Mouse (Mus musculus) forebrain, embryonic 14.5 days (tissue): ENCODE results near the gene Cyb561a3. TPM values are rescaled to one million over a fixed set of nuclear protein-coding genes. Genes with fewer than 3 reads are reported as not detected.

ENCODE experiments used
- ATAC-seq: fragments of 200-750 bp; cut with Nextera tagmentation; 2 replicates; pipeline ENCODE4 v1.8.0; 2017; ENCODE audit warnings: mild to moderate bottlenecking, moderate library complexity
- DNase-seq: peaks from one replicate; pipeline ENCODE4 v3.0.0-alpha.2; 2015; ENCODE audit warnings: low spot score
- H3K27ac ChIP-seq: fragments of 300-500 bp; sonication (generic); 2 replicates; pipeline ENCODE4 v1.5.1; 2014; ENCODE audit warnings: low read depth, mild to moderate bottlenecking, control low read depth, low read length, moderate library complexity
- H3K27me3 ChIP-seq: fragments of 300-500 bp; sonication (generic); replicated peaks from 2 replicates; pipeline ENCODE4 v1.6.1; 2014; ENCODE audit warnings: low read length, control low read depth, mixed read lengths; ENCODE audit not compliant: control insufficient read depth, insufficient read depth
- H3K36me3 ChIP-seq: fragments of 300-500 bp; sonication (generic); 2 replicates; pipeline ENCODE4 v1.6.1; 2014; ENCODE audit warnings: low read length, control low read depth; ENCODE audit not compliant: control insufficient read depth, insufficient read depth
- H3K4me1 ChIP-seq: fragments of 300-500 bp; sonication (generic); 2 replicates; pipeline ENCODE4 v1.6.1; 2014; ENCODE audit warnings: antibody characterized with exemption, low read length, control low read depth; ENCODE audit not compliant: control insufficient read depth, insufficient read depth
- H3K4me2 ChIP-seq: fragments of 300-500 bp; sonication (generic); 2 replicates; pipeline ENCODE4 v1.6.1; 2014; ENCODE audit warnings: mild to moderate bottlenecking, control low read depth, low read length
- H3K4me3 ChIP-seq: fragments of 300-500 bp; sonication (generic); 2 replicates; pipeline ENCODE4 v1.5.1; 2014; ENCODE audit warnings: low read depth, low read length, control low read depth
- H3K9ac ChIP-seq: fragments of 300-500 bp; sonication (generic); 2 replicates; pipeline ENCODE4 v1.6.1; 2014; ENCODE audit warnings: mild to moderate bottlenecking, low read length, control low read depth, moderate library complexity
- H3K9me3 ChIP-seq: fragments of 300-500 bp; sonication (generic); replicated peaks from 2 replicates; pipeline ENCODE4 v1.6.1; 2016; ENCODE audit warnings: low read length, control low read depth, mixed read lengths; ENCODE audit not compliant: control insufficient read depth
- WGBS: fragments of 180-500 bp; shearing (Covaris S2); extraction: QIAGEN DNeasy Blood & Tissue Kit; methylation state at CpG from one replicate; pipeline ENCODE4 v1.1.7; 2014; 5-methylcytosine and 5-hydroxymethylcytosine counted together
- polyA plus RNA-seq: library from polyadenylated mRNA; unstranded; fragments of >200 nt; fragmentation: Nextera tagmentation; extraction: Ambion mirVana; gene quantifications from 2 replicates; pipeline ENCODE4 v1.2.1, GENCODE M21; 2014

Gene Cyb561a3
- polyA plus RNA-seq, 1 experiment from 2014 or later = 22.3 TPM

GRCm38 (mm10) chr19:10561558-10562314, 15.2 kb upstream of the Cyb561a3 start:
- H3K36me3 ChIP-seq = no peaks in the 10 kb centered on the region
- H3K4me3 ChIP-seq = no peak overlapping the region
- H3K4me1 ChIP-seq = no peaks in the 10 kb centered on the region
- H3K9ac ChIP-seq = no peak overlapping the region
- 69% methylated on average over 6 of the region's 6 CpGs for WGBS
- H3K27ac ChIP-seq = no peak overlapping the region
- no peak overlapping the region for H3K4me2 ChIP-seq
- no peaks in the 10 kb centered on the region for H3K9me3 ChIP-seq
- H3K27me3 ChIP-seq = no peaks in the 10 kb centered on the region
- DNase-seq (no peak), ATAC-seq (no peak)

GRCm38 (mm10) chr19:10562351-10562750, 14.6 kb upstream of the Cyb561a3 start:
- no peak overlapping the region for H3K4me2 ChIP-seq
- H3K36me3 ChIP-seq = no peaks in the 10 kb centered on the region
- H3K4me3 ChIP-seq = no peak overlapping the region
- no peaks in the 10 kb centered on the region for H3K9me3 ChIP-seq
- DNase-seq (no peak), ATAC-seq (no peak)
- no peaks in the 10 kb centered on the region for H3K27me3 ChIP-seq
- no peaks in the 10 kb centered on the region for H3K4me1 ChIP-seq
- H3K9ac ChIP-seq = no peak overlapping the region
- 62% methylated on average over 5 of the region's 5 CpGs for WGBS
- no peak overlapping the region for H3K27ac ChIP-seq

- H3K4me3 ChIP-seq = no peak overlapping the region
- H3K9me3 ChIP-seq = no peaks in the 10 kb centered on the region
- DNase-seq (no peak), ATAC-seq (no peak)
- no peak overlapping the region for H3K27ac ChIP-seq
- WGBS = 82% methylated on average over 6 of the region's 6 CpGs
- H3K9ac ChIP-seq = no peak overlapping the region
- H3K4me1 ChIP-seq = no peaks in the 10 kb centered on the region
- no peak overlapping the region for H3K4me2 ChIP-seq
- H3K27me3 ChIP-seq = no peaks in the 10 kb centered on the region
- H3K36me3 ChIP-seq = 0 out of 2 replicates have a peak, but pooled peaks cover 4% of the 10 kb centered on the region
Measured at GRCm38 (mm10) chr19:10564278-10564677, 12.7 kb upstream of the Cyb561a3 start.

- DNase-seq (no peak), ATAC-seq (no peak)
- H3K27ac ChIP-seq = no peak overlapping the region
- no peak overlapping the region for H3K4me3 ChIP-seq
- H3K4me1 ChIP-seq = no peaks in the 10 kb centered on the region
- 85% methylated on average over 4 of the region's 4 CpGs for WGBS
- no peak overlapping the region for H3K4me2 ChIP-seq
- peaks cover 13% of the 10 kb centered on the region; the same call in 1 of the 2 replicates for H3K36me3 ChIP-seq
- H3K27me3 ChIP-seq = no peaks in the 10 kb centered on the region
- no peaks in the 10 kb centered on the region for H3K9me3 ChIP-seq
- H3K9ac ChIP-seq = no peak overlapping the region
Measured at GRCm38 (mm10) chr19:10565217-10565616, 11.8 kb upstream of the Cyb561a3 start.

GRCm38 (mm10) chr19:10569627-10570026, 7.3 kb upstream of the Cyb561a3 start:
- no peak overlapping the region for H3K4me3 ChIP-seq
- H3K27ac ChIP-seq = no peak overlapping the region
- no peaks in the 10 kb centered on the region for H3K27me3 ChIP-seq
- no peak overlapping the region for H3K9ac ChIP-seq
- no peak overlapping the region for H3K4me2 ChIP-seq
- WGBS = 95% methylated on average over 6 of the region's 6 CpGs
- ATAC-seq (no peak), DNase-seq (no peak)
- H3K9me3 ChIP-seq = no peaks in the 10 kb centered on the region
- no peaks in the 10 kb centered on the region for H3K4me1 ChIP-seq
- peaks cover 50% of the 10 kb centered on the region for H3K36me3 ChIP-seq

- no peaks in the 10 kb centered on the region for H3K9me3 ChIP-seq
- ATAC-seq = no peak
- no peak overlapping the region for H3K27ac ChIP-seq
- no peak for DNase-seq
- no peak overlapping the region for H3K9ac ChIP-seq
- peaks cover 13% of the 10 kb centered on the region for H3K4me1 ChIP-seq
- H3K4me3 ChIP-seq = no peak overlapping the region
- H3K27me3 ChIP-seq = no peaks in the 10 kb centered on the region
- WGBS = 77% methylated on average over 3 of the region's 3 CpGs
- H3K4me2 ChIP-seq = no peak overlapping the region
- H3K36me3 ChIP-seq = peaks cover 9% of the 10 kb centered on the region
Measured at GRCm38 (mm10) chr19:10580102-10580501, 3.1 kb downstream of the Cyb561a3 start.

GRCm38 (mm10) chr19:10580761-10581160, 3.8 kb downstream of the Cyb561a3 start:
- Histone ChIP-seq H3K9me3 (no peaks in the 10 kb centered on the region), H3K4me1 (peaks cover 13% of the 10 kb centered on the region), H3K9ac (no peak overlapping the region), H3K27me3 (no peaks in the 10 kb centered on the region), H3K4me3 (no peak overlapping the region), H3K36me3 (peaks cover 9% of the 10 kb centered on the region), H3K27ac (no peak overlapping the region), H3K4me2 (no peak overlapping the region)
- DNase-seq (no peak), ATAC-seq (no peak)
- 85% methylated on average over 3 of the region's 3 CpGs for WGBS

GRCm38 (mm10) chr19:10581984-10582383, 5.0 kb downstream of the Cyb561a3 start:
- H3K4me3 ChIP-seq = no peak overlapping the region
- ATAC-seq = no peak
- H3K4me1 ChIP-seq = peaks cover 7% of the 10 kb centered on the region; the same call in 1 of the 2 replicates
- H3K9ac ChIP-seq = no peak overlapping the region
- H3K4me2 ChIP-seq = no peak overlapping the region
- 83% methylated on average over 6 of the region's 6 CpGs for WGBS
- no peak overlapping the region for H3K27ac ChIP-seq
- no peaks in the 10 kb centered on the region for H3K9me3 ChIP-seq
- peaks cover 9% of the 10 kb centered on the region for H3K36me3 ChIP-seq
- H3K27me3 ChIP-seq = no peaks in the 10 kb centered on the region
- no peak for DNase-seq

GRCm38 (mm10) chr19:10583550-10584146, 6.7 kb downstream of the Cyb561a3 start:
- no peaks in the 10 kb centered on the region for H3K4me1 ChIP-seq
- H3K9me3 ChIP-seq = no peaks in the 10 kb centered on the region
- no peaks in the 10 kb centered on the region for H3K27me3 ChIP-seq
- H3K36me3 ChIP-seq = peaks cover 9% of the 10 kb centered on the region
- no peak overlapping the region for H3K4me2 ChIP-seq
- H3K9ac ChIP-seq = no peak overlapping the region
- ATAC-seq = no peak
- WGBS = 34% methylated on average over 7 of the region's 7 CpGs
- DNase-seq = peak; percentile 31
- no peak overlapping the region for H3K4me3 ChIP-seq
- no peak overlapping the region for H3K27ac ChIP-seq
